Mouse (Mus musculus): ENCODE results near the gene B3galnt1.
"Not testable (repeated sequence)": the region's sequence is repeated elsewhere in the genome, so short reads cannot be mapped to it uniquely, and the experiment has no call there.

B3galnt1 gene

DNA sequence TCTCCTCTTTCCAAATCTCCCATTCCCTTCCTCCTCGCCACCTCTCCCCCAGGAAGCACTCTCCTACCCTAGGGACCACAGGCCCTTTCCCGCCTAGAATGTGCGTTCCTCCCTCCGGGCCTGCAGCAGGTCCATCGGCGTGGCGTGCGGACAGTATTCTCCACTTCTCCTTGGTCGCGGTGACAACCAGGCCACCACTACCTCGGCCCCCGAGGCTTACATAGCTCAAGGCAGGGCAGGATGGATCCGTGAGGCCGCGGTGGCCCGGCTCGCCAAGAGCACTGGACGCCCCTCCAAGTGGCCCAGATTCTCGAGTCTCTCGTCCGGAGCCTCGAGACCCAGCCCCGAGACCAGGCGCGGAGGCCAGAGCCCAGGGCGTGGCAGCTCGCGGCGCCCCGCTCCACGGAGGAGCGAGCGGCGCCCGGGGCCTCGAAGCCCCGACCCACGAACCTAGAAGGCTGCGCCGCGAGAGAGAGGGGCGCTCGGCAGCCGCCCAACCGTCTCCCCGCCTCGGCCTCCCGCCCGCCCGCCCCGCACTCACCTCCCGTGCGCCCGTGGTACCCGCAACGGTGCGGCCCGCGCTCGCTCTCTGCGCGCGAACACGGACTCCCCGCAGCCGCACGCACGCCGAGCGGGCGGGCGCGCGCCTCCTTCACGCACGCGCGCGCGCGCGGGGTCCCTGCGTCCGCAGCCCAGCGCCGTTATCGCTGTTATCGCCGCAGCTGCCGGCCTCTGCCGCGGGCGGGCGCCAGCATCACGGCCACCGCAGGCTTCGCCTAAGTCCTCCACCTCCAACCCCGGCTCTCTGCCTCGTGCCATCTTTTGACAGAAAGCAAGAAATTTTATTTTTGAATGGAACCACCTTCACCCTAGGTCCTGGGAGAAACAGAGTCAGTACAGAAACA, at the start of gene B3galnt1:
Gene B3galnt1 (minus strand): TSS at position 700 of the 905 bp plus-strand sequence.
- peak; percentile 82 for DNase-seq (ENCODE audit: low spot score)

DNA sequence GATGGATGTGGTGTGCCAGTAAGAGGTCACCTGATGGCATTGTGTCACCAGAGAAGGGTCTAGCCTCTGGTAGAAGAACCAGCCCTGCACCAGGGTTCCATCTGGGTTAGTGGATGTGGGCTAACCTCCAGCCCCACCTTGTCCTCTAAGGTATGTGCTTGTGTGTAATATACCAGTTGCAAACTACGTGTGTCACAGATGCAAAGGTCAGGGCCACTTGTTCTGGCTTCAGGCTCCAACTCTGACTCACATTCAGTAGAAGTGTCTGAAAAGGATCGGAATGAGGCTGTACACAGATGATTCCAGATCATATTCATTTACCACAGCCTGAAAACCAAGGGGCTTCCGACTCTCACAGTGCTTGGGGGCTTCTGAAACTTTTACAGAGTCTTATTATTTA, 35.8 kb upstream of the B3galnt1 start:
- no peak for DNase-seq (ENCODE audit: low spot score)

DNA sequence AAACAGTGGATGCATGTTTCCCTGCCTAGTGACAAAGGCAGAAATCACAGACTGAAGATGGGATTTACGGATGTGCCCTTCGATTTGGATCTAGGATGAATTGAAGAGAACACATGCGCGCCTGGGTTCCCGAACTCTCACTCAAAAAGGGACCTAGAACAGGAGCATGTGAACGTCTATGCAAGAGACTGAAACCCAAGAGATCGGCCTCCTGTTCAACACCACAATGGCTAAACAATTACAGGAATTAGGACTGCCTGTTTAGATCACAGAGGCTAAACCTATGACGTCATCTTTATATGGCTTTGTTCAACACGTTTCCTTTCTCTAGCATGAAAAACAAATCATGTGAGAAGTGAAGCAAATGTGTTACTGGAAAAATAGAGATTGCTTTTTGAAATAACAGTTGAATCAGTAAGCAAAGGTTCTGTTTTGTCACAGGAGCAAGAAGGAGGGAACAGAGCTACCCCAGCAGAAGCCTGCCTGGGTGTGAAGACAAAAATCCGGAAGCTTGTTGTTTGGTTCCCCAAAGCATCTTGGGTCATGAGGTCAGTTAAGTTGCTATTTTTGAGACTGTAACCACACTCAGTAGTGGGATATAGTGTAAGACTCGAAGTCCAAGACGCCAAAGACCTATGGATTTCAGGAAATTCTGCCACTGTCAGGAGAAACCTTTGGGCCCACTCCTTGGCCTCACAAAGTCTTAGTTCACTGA, 35.1 kb upstream of the B3galnt1 start:
- DNase-seq (ENCODE audit: low spot score), result no peak

DNA sequence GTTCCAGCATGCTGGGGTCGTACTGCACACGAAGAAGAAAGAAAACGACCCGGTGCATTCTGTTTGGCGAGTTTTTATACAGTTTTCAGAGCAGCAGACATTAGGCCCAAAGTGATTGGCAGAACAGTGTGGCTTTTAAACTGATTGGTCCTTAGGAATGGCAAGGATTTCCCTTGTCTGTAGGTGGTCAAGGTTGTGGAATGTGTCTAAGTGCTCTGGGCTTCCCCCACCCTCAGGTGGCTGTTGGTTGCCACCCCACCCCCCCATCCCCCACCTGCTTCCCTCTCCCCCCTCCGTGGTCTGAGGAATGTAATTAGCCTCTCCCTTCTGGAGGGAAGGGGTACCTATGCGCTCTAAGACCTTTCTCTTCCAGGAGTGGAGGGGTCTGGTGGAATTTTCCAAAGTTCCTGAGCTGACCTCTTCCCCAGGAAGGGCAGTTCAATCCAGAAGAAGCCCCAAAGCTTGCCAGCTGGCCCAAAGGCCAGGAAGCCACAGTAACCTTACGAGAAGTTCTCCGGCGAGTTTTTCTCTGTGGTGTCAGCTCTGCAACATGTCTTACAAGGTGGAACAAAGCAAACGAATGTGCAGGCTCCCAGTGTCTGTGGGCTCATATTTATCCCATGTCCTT, 28.3 kb upstream of the B3galnt1 start:
- peak; percentile 14 for DNase-seq (ENCODE audit: low spot score)

DNA sequence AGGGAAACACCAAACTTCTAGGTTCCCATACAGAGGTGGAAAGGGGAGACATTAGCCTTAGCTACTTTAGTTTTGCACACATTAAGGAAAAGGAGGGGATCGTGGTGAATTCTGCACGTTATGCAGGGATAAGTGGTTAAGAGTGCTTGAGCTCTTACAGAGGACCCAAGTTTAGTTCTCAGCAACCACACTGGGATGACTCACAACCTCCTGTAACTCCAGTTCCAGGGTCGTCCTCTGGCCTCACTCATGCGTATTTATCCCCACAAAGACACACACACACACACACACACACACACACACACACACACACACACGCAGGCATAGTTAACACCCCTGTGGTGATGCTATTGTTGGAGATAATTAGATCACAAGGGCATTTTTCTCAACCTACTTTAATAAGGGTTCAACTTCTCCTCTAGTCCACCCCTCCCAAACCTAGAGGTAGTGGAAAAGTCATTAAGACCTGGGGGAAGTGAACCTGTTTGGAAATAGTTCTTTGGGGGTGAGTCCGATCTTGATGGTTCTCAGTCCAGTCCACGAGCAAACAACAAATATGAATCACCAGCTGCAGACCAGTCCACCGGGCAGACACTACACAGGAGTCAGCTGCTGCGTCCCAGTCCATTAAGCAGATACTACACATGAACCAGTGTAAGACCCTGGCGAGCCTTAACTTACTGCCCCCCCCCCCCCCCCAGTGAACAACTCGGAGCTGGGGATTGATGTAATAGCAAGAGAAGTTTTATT, 27.6 kb upstream of the B3galnt1 start:
- DNase-seq (ENCODE audit: low spot score), result peak; percentile 47

DNA sequence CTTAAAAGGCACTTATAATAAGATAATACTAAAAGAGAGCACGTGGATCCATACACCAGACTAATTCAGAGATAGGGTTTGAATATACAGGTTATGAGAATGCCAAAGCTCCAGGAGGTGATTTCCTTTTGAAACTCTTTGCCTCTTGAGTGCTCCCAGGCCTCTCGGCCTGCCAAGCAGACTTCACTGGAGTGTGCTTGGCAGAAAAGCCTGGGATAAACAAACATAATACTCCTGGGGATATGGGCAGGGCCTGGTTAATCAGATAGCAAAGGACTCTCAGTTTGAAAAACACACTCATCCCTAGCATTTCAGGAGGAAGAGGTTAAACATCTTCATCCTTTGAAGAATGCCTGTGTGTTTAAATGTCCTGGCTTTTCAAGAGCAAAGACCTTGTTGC, 25.4 kb upstream of the B3galnt1 start:
- DNase-seq (ENCODE audit: low spot score), result no peak

DNA sequence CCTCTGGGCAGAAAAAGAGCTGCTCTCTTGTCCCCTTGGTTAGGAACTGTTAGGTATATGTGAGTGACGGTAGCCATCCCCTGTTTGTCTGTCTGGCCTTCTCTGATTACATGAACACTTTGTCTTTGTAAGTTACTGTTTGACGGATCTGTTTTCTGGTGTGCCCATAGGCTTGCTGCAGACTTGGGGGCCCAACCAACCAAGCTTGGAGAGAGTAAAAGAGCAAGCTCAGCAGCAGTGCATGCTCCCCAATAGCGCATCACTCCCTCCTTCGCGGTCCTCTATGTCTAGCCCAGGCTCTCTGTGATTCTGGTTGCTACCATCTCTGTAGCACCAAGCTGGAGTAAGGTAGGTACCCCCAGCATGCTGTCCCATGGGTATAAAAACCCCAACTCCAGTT, 9.1 kb upstream of the B3galnt1 start:
- no peak for DNase-seq (ENCODE audit: low spot score)

DNA sequence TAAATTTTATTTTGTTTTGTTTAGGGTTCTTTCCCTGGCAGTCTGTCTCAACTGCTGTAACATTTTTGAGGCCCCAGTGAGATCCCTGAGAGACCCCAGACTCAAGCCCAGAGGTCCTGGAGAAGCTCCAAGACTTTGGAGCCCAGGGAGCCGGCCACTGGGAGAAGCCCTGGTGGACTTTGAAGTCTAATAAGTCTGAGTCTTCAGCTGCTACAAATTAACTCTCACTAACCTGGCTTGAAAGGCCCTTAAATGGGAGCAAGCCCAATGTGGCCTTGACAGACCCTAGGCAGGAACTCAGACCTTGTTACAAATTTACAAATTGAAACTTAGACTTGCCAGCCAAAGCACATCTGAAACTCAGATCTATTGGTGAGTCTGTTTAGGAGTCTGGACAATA, 8.7 kb upstream of the B3galnt1 start:
- no peak for DNase-seq (ENCODE audit: low spot score)

DNA sequence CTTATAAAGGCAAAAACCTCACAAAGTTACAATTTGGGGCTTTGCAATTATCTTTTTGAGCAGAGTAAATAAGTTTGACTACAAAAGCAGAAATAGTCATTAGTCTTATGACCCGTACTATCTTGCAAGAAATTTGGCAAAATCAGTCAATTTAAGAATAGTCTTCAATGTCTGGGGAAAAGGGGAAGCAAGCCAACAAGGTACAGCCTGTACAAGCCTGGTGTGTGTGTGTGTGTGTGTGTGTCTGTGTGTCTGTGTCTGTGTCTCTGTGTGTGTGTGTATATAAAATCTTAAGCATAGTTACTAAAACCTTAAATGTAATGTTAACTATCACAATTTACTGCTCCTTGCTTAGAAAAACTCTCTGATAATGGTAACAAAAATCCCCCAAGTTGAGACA, 8.2 kb upstream of the B3galnt1 start:
- DNase-seq (ENCODE audit: low spot score), result no peak

DNA sequence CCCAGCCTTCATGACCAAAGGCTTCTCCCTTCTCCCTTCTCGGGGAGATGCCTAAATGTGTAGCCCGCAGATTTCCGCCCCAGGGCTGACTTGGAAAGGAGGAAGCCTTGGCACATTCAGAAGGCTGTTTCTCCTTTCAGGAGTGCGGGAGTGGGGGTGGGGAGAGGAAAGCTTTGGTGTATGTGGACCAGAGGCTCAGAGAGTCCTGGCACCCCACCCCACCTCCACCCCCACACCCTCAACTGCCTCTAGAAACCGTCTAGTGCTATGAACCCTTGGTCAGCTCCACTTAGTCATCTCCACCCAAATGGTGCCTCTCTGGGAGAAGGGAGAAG, 373 bp upstream of the B3galnt1 start:
- no peak for DNase-seq (ENCODE audit: low spot score)

DNA sequence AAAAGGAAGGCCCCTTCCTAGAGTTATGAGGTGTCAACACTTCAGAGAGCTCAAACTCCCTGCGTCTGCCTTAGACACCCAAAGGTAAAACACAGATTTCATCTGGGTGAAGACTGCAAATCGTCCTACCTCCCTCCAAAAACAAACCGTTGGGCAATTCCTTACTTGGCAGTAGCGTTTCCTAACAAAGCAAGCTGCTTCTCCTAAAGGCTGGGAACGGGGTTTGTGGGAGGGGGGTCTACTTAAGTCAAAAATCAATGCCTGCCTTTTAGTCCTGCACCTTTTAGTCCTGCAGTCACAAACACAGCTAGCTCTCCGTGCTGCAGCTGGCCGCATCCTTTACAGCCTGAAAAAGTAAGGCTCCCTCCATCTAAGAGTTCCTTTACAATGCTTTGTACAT, 944 bp downstream of the B3galnt1 start:
- peak; percentile 43 for DNase-seq (ENCODE audit: low spot score)

DNA sequence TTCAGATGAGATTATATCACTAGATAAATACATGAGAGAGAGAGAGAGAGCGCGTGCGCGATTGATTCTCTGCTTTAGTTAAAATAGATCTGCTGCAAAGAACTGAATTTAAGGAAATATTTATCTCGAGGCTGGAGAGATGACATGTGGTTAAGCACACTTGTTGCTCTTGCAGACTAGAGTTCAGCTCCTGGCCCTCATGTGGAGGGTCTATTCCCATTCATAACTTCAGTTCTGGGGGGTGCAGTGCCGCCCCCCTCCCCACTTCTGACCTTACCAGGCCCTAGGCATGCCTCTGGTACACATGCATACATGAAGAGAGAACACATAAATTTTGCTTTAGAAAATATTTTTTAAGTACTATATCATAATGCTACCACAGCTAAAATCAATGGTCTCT, 1.5 kb downstream of the B3galnt1 start:
- DNase-seq (ENCODE audit: low spot score), result peak; percentile 12

DNA sequence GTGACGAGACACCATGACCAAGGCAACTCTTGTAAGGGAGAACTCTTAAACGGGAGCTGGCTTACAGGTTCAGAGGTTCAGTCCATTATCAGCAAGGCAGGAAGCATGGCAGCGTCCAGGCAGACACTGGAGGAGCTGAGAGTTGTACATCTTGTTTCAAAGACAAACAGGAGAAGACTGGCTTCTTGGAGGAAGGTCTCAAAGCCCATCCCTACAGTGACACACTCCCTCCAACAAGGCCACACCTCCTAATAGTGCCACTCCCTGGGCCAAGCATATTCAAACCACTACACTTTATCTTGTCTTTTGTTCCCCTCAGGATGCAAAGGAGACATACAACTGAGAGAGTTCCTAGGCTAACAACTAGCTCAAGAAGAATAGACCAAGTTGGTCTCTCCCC, 2.6 kb downstream of the B3galnt1 start:
- DNase-seq (ENCODE audit: low spot score), result no peak

DNA sequence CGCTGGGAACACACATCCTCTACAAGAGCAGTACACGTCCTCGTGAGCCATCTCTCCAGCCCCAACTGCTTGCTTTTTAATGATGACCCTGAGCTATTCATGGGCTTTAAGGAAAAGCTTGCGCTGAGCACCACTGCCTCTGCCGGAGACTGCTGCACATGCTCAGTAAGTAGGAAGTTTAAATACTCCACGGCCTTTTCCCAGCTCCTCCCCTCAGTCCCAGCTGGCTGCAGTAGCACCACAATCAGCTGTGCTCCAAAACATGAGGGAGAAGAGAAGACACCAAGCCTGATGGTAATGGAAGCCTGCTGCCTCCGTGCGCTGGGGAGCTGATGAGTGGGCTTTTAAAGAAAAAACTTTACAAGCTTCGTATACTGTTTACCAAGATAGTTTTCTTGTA, 4.7 kb downstream of the B3galnt1 start:
- peak; percentile 38 for DNase-seq (ENCODE audit: low spot score)

DNA sequence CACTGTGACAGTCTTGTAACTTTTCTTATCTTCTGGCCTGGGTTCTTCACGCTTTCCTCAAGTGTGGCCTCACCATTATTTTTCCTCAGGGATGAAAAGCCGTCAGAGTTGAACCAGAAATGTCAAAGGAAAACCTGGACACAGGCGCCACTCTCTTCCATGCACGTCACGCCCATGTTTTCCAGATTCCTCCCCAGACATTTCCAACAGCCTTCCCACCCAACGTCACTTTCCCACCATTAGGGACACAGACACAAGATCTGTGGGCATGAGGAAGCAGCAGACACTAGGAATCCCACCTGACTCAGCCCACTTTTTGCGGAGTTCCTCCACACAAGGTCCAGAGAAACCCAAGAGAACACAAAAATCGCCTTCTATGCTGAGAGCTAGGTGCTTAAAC, 5.3 kb downstream of the B3galnt1 start:
- DNase-seq (ENCODE audit: low spot score), result no peak

DNA sequence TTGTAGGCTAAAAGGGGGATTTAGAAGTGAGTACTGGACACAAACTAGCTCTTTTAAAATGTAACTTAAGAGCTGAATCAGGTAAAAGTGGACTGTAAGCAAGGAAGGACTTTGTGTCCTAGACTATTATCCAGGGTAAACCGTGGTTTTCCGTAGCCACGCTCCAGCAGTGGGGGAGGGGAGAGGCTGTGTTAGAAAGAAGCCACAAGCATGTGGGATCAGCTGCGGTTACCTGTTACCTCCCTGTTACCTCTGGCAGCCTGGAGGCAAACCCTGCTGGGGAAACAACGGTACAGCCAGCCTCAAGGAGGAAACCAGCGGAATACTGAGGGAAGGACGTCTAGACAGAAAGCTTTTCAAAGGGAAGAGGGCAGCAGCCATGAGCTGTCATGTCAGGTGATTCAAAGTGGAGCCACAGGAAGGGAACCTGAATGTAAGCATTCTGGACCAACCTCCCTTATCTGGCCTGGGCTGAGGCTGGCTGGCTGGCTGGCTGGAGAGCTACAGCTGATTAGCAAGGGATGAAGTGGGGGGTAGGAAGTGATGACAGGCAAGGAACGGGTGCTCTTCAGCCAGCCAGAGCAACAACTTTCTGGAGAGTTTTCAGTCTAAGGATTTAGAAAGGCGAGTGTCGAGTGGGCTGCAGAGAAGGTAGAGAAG, 10.5 kb downstream of the B3galnt1 start:
- DNase-seq (ENCODE audit: low spot score), result no peak

DNA sequence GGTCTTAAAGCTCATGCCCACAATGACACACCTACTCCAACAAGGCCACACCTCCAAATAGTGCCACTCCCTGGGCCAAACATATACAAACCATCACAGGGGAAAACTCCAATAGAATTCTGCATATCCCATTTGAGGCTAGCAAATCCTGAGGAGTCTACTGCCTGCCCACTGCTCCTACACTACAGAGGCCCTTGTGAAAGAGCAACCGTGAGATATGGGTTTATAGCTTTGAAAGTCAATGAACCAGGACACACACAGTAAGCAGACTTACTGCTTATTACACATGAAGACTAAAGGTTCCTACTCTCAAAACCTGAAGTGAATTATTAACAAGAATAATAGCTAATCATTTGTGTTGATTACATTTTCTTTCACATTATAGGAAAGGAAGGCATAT, 15.0 kb downstream of the B3galnt1 start:
- DNase-seq (ENCODE audit: low spot score), result no peak

DNA sequence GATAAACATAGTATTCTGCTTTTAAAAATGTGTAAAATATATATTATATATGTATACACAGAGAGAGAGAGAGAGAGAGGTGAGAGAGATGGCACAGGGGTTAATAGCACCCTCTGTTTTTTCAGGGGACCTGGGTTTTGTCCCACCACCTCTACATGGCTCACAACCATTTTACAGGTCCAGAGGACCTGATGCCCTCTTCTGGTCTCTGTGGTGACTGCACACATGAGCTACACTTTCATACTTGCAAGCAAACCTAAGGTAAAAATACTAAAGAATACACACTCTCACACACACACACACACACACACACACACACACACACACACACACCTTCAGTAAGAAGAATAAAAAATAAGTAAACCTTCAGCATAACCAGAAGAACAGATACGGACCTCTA, 20.0 kb downstream of the B3galnt1 start:
- DNase-seq (ENCODE audit: low spot score), result no peak

DNA sequence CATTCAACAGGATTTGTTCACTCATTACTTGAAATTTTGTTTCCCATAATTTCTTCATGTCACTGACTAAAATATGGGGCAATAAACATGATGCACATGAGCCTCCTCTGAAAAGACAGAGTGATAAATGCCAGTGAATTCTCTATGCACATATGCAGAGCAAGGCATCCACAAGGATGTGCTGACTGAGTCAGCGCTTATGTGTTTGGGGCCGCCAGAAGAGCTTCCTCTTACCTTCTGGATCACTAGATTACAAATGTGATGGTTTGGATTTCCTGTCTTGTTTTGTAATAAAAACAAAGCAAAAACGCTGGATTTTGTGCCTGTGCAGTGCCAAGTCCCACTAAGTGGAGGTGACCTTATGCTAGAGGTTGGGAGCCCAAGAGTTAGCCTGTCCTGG, 22.0 kb downstream of the B3galnt1 start:
- DNase-seq (ENCODE audit: low spot score), result no peak

DNA sequence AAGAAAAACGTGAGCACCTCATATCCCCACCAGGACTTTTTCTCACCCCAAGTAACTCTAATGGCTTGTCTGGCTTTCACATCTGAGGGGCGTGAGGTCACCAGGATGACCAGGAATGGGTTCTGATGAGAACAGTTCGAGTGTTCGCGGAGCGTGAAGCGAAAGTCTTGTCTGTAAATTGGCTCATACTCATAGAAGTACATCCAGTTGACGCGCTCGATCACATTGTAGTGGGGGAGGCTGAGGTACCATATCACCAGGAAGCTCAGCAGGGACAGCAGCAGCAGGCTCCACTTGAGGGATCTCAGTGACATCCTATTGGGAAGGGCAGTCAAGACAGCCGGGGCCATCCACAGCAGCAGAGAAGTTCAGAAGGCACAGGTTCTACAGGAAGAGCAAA, 23.2 kb downstream of the B3galnt1 start:
- DNase-seq (ENCODE audit: low spot score), result no peak

DNA sequence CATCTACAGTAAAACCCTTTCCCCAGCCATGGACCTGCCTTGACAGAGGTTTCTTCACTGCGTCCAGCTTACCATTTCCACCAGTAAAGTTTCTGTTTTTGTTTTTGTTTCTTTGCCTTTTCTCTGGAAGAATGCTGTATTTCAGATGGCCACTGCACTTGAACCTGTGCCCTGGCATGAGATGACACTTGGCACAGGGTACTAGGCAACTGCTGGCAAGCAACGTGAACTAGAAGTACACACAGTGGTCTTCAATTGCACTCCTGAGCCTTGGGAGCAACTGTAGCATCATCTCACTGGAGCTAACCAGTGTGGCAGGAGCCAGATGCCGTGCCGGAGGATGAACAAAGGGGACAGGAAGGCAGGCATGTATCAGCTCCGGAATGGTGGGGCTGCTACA, 26.2 kb downstream of the B3galnt1 start:
- no peak for DNase-seq (ENCODE audit: low spot score)

DNA sequence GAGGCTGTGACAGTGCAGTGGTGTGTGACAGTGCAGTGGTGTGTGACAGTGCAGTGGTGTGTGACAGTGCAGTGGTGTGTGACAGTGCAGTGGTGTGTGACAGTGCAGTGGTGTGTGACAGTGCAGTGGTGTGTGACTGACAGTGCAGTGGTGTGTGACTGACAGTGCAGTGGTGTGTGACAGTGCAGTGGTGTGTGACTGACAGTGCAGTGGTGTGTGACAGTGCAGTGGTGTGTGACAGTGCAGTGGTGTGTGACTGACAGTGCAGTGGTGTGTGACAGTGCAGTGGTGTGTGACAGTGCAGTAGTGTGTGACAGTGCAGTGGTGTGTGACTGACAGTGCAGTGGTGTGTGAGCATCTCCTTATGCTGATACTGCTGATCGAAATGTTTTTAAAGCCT, 33.2 kb downstream of the B3galnt1 start:
- not testable (repeated sequence) for DNase-seq (ENCODE audit: low spot score)
